Mouse (Mus musculus) forebrain, embryonic 13.5 days (tissue): ENCODE measurements around the gene Etl4. TPM values are rescaled to one million over a fixed set of nuclear protein-coding genes. Genes with fewer than 3 reads are reported as not detected.
A peak's percentile ranks its signal among the peaks of the same experiment; 100 is the strongest.

Experiments used
- ATAC-seq: fragments of 200-750 bp; cut with Nextera tagmentation; 2 replicates; pipeline ENCODE4 v1.8.0; 2017
- H3K27ac ChIP-seq: fragments of 300-500 bp; sonication (generic); 2 replicates; pipeline ENCODE4 v1.5.1; 2015; ENCODE audit warnings: inconsistent platforms, mild to moderate bottlenecking, moderate library complexity
- H3K27me3 ChIP-seq: fragments of 300-500 bp; sonication (generic); 2 replicates; pipeline ENCODE4 v1.6.1; 2015; ENCODE audit warnings: mild to moderate bottlenecking, inconsistent platforms
- H3K36me3 ChIP-seq: fragments of 300-500 bp; sonication (generic); 2 replicates; pipeline ENCODE4 v1.6.1; 2015; ENCODE audit warnings: mild to moderate bottlenecking, inconsistent platforms; ENCODE audit not compliant: poor library complexity, severe bottlenecking
- H3K4me1 ChIP-seq: fragments of 300-500 bp; sonication (generic); 2 replicates; pipeline ENCODE4 v1.6.1; 2015; ENCODE audit warnings: inconsistent platforms
- H3K4me2 ChIP-seq: fragments of 300-500 bp; sonication (generic); 2 replicates; pipeline ENCODE4 v1.6.1; 2015; ENCODE audit warnings: inconsistent platforms, mild to moderate bottlenecking, moderate library complexity
- H3K4me3 ChIP-seq: fragments of 300-500 bp; sonication (generic); 2 replicates; pipeline ENCODE4 v1.5.1; 2015; ENCODE audit warnings: mild to moderate bottlenecking, inconsistent platforms
- H3K9ac ChIP-seq: fragments of 300-500 bp; sonication (generic); 2 replicates; pipeline ENCODE4 v1.6.1; 2015; ENCODE audit warnings: mild to moderate bottlenecking, inconsistent platforms
- H3K9me3 ChIP-seq: fragments of 300-500 bp; sonication (generic); replicated peaks from 2 replicates; pipeline ENCODE4 v1.6.1; 2016; ENCODE audit warnings: inconsistent platforms
- WGBS: fragments of 180-500 bp; shearing (Covaris S2); methylation state at CpG from one replicate; pipeline ENCODE4 v1.1.7; 2015; 5-methylcytosine and 5-hydroxymethylcytosine counted together
- polyA plus RNA-seq: library from polyadenylated mRNA; unstranded; fragments of >200 nt; fragmentation: Nextera tagmentation; extraction: Ambion mirVana; gene quantifications from 2 replicates; pipeline ENCODE4 v1.2.1, GENCODE M21; 2015

Etl4 gene
- polyA plus RNA-seq, 1 experiment from 2014 or later, result 24.6 TPM

GRCm38 (mm10) chr2:20603536-20603935 lies 694.0 kb downstream of the Etl4 start:
- WGBS, result 82% methylated on average over 6 of the region's 6 CpGs
- no peaks in the 10 kb centered on the region for H3K27me3 ChIP-seq
- no peak overlapping the region for H3K27ac ChIP-seq
- peaks cover 4% of the 10 kb centered on the region for H3K4me1 ChIP-seq
- ATAC-seq, result no peak
- H3K4me3 ChIP-seq, result no peak overlapping the region
- no peaks in the 10 kb centered on the region for H3K9me3 ChIP-seq
- no peaks in the 10 kb centered on the region for H3K36me3 ChIP-seq
- no peak overlapping the region for H3K4me2 ChIP-seq
- no peak overlapping the region for H3K9ac ChIP-seq

- H3K4me1 ChIP-seq, result peaks cover 8% of the 10 kb centered on the region
- no peak for ATAC-seq
- 82% methylated on average over 6 of the region's 6 CpGs for WGBS
Observed at GRCm38 (mm10) chr2:20603991-20604390, 694.4 kb downstream of the Etl4 start.

DNA sequence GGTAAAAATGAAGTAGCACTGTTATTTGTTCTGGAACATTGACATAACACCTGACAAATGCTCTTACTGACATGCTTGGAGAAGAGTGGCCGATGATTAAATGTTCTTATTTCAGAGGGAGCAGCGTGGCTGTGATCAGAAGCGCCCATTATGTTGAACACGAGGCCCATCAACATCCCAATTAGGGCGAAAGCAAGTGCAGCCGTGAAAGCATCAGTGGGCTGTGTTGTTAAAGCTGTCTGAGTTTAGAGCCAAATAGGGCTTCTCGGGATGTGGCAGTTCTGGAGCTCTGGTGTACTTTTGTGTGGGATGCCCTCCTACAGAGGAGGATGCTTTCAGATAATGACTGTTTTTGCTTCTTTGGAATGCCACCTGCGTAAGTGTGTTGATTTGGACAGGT lies 699.6 kb downstream of the Etl4 start:
- Histone ChIP-seq H3K9ac (no peak overlapping the region), H3K27ac (peak overlapping the region; percentile 27; the same call in 1 of the 2 replicates), H3K4me1 (peaks cover 17% of the 10 kb centered on the region), H3K27me3 (no peaks in the 10 kb centered on the region), H3K4me2 (no peak overlapping the region), H3K9me3 (no peaks in the 10 kb centered on the region), H3K36me3 (no peaks in the 10 kb centered on the region), H3K4me3 (no peak overlapping the region)
- ATAC-seq, result peak; percentile 77; the same call in 1 of the 2 replicates
- 25% methylated on average over 8 of the region's 8 CpGs for whole genome bisulfite sequencing

More at GRCm38 (mm10) chr2:20603991-20604390, 694.4 kb downstream of the Etl4 start:
- Histone ChIP-seq H3K36me3 (no peaks in the 10 kb centered on the region), H3K27ac (no peak overlapping the region), H3K4me2 (no peak overlapping the region), H3K27me3 (no peaks in the 10 kb centered on the region), H3K9ac (no peak overlapping the region), H3K4me3 (no peak overlapping the region), H3K9me3 (no peaks in the 10 kb centered on the region)

- no peak overlapping the region for H3K27ac ChIP-seq
- no peaks in the 10 kb centered on the region for H3K27me3 ChIP-seq
- 67% methylated on average over 1 of the region's 1 CpGs for WGBS
- H3K4me1 ChIP-seq, result no peaks in the 10 kb centered on the region
- ATAC-seq, result no peak
- H3K9ac ChIP-seq, result no peak overlapping the region
- no peaks in the 10 kb centered on the region for H3K36me3 ChIP-seq
- no peak overlapping the region for H3K4me3 ChIP-seq
- no peak overlapping the region for H3K4me2 ChIP-seq
- no peaks in the 10 kb centered on the region for H3K9me3 ChIP-seq
Observed at GRCm38 (mm10) chr2:20615948-20616347, 706.4 kb downstream of the Etl4 start.

DNA sequence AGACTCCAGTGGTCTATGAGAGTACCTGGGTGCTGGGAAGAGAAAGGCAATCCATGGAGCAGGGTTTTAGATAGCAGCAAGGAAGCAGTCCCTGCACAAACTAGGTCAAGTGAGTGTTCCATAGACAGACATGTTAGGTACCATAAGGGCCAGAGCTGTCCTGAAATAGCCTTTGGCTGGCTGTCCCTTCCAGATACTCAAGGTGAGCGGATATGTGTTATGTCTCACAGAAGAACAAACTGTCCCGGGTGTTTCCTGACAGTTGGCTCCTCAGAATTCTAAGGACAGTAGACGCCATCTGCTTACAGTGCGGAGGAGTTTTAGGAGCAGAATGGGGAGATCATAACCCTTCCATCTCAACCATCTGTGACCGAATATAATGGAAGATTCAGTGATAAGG lies 708.8 kb downstream of the Etl4 start:
- WGBS, result 91% methylated on average over 5 of the region's 5 CpGs
- no peak for ATAC-seq
- H3K27me3 ChIP-seq, result no peaks in the 10 kb centered on the region

GRCm38 (mm10) chr2:20619881-20620280 lies 710.3 kb downstream of the Etl4 start:
- H3K27ac ChIP-seq, result no peak overlapping the region
- no peak overlapping the region for H3K4me3 ChIP-seq
- H3K4me1 ChIP-seq, result no peaks in the 10 kb centered on the region
- no peak overlapping the region for H3K4me2 ChIP-seq
- H3K36me3 ChIP-seq, result no peaks in the 10 kb centered on the region
- no peak overlapping the region for H3K9ac ChIP-seq
- no peaks in the 10 kb centered on the region for H3K9me3 ChIP-seq
- WGBS, result 89% methylated on average over 5 of the region's 5 CpGs
- no peak for ATAC-seq
- H3K27me3 ChIP-seq, result no peaks in the 10 kb centered on the region

More for the DNA sequence above, 708.8 kb downstream of the Etl4 start:
- Histone ChIP-seq H3K4me3 (no peak overlapping the region), H3K9me3 (no peaks in the 10 kb centered on the region), H3K27ac (no peak overlapping the region), H3K4me1 (no peaks in the 10 kb centered on the region), H3K36me3 (no peaks in the 10 kb centered on the region), H3K9ac (no peak overlapping the region), H3K4me2 (no peak overlapping the region)

- H3K4me1 ChIP-seq, result no peaks in the 10 kb centered on the region
- H3K9ac ChIP-seq, result no peak overlapping the region
- no peak overlapping the region for H3K4me2 ChIP-seq
- WGBS, result 95% methylated on average over 8 of the region's 8 CpGs
- no peaks in the 10 kb centered on the region for H3K27me3 ChIP-seq
- ATAC-seq, result no peak
- H3K36me3 ChIP-seq, result no peaks in the 10 kb centered on the region
- no peak overlapping the region for H3K27ac ChIP-seq
- no peaks in the 10 kb centered on the region for H3K9me3 ChIP-seq
- H3K4me3 ChIP-seq, result no peak overlapping the region
Observed at GRCm38 (mm10) chr2:20629156-20629712, 719.7 kb downstream of the Etl4 start.

GRCm38 (mm10) chr2:20638604-20639003 lies 729.0 kb downstream of the Etl4 start:
- 91% methylated on average over 3 of the region's 3 CpGs for WGBS

GRCm38 (mm10) chr2:20639721-20640120 lies 730.1 kb downstream of the Etl4 start:
- Histone ChIP-seq H3K4me2 (no peak overlapping the region), H3K4me3 (no peak overlapping the region), H3K36me3 (no peaks in the 10 kb centered on the region), H3K9ac (no peak overlapping the region), H3K4me1 (no peaks in the 10 kb centered on the region), H3K27me3 (no peaks in the 10 kb centered on the region), H3K27ac (no peak overlapping the region), H3K9me3 (no peaks in the 10 kb centered on the region)
- no peak for ATAC-seq
- 60% methylated on average over 2 of the region's 2 CpGs for WGBS

More at GRCm38 (mm10) chr2:20638604-20639003, 729.0 kb downstream of the Etl4 start:
- ATAC-seq, result no peak
- no peak overlapping the region for H3K27ac ChIP-seq
- no peaks in the 10 kb centered on the region for H3K36me3 ChIP-seq
- H3K27me3 ChIP-seq, result no peaks in the 10 kb centered on the region
- H3K4me3 ChIP-seq, result no peak overlapping the region
- no peaks in the 10 kb centered on the region for H3K9me3 ChIP-seq
- no peaks in the 10 kb centered on the region for H3K4me1 ChIP-seq
- H3K9ac ChIP-seq, result no peak overlapping the region
- H3K4me2 ChIP-seq, result no peak overlapping the region

- no peak overlapping the region for H3K27ac ChIP-seq
Observed at GRCm38 (mm10) chr2:20642818-20643217, 733.2 kb downstream of the Etl4 start.

DNA sequence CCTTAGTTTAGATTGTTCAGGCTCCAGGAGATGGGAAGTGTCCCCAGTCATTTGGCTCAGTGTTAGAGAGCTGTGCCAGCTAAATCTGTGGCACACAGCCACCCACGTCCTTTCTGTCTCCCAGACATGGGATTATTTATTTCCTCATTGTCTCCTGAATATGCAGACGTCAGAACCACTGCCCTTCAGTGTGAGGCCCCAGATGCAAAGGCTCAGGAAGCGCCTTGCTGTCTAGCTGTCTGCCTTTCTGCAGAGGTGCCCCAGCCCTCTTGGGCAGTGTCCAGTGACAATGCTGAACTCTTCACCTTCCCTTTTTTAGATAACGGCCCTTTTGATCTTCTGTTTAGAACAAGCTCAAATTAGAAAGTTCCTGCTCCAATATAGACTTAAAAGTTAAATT lies 740.2 kb downstream of the Etl4 start:
- no peaks in the 10 kb centered on the region for H3K36me3 ChIP-seq
- H3K4me3 ChIP-seq, result no peak overlapping the region
- peak; percentile 61; the same call in 1 of the 2 replicates for ATAC-seq
- no peaks in the 10 kb centered on the region for H3K9me3 ChIP-seq
- peaks cover 23% of the 10 kb centered on the region for H3K4me1 ChIP-seq
- H3K9ac ChIP-seq, result no peak overlapping the region
- H3K27ac ChIP-seq, result no peak overlapping the region
- no peaks in the 10 kb centered on the region for H3K27me3 ChIP-seq
- 29% methylated on average over 4 of the region's 4 CpGs for WGBS
- H3K4me2 ChIP-seq, result no peak overlapping the region

More at GRCm38 (mm10) chr2:20642818-20643217, 733.2 kb downstream of the Etl4 start:
- Histone ChIP-seq H3K27me3 (no peaks in the 10 kb centered on the region), H3K36me3 (no peaks in the 10 kb centered on the region), H3K4me3 (no peak overlapping the region), H3K4me1 (no peaks in the 10 kb centered on the region), H3K9me3 (no peaks in the 10 kb centered on the region), H3K4me2 (no peak overlapping the region), H3K9ac (no peak overlapping the region)
- 84% methylated on average over 9 of the region's 9 CpGs for WGBS
- no peak for ATAC-seq

- no peaks in the 10 kb centered on the region for H3K9me3 ChIP-seq
- no peaks in the 10 kb centered on the region for H3K36me3 ChIP-seq
- no peak for ATAC-seq
- H3K27me3 ChIP-seq, result no peaks in the 10 kb centered on the region
- H3K27ac ChIP-seq, result no peak overlapping the region
- no peak overlapping the region for H3K9ac ChIP-seq
- peaks cover 31% of the 10 kb centered on the region for H3K4me1 ChIP-seq
- H3K4me3 ChIP-seq, result no peak overlapping the region
- H3K4me2 ChIP-seq, result no peak overlapping the region
Observed at GRCm38 (mm10) chr2:20653116-20653515, 743.5 kb downstream of the Etl4 start.

DNA sequence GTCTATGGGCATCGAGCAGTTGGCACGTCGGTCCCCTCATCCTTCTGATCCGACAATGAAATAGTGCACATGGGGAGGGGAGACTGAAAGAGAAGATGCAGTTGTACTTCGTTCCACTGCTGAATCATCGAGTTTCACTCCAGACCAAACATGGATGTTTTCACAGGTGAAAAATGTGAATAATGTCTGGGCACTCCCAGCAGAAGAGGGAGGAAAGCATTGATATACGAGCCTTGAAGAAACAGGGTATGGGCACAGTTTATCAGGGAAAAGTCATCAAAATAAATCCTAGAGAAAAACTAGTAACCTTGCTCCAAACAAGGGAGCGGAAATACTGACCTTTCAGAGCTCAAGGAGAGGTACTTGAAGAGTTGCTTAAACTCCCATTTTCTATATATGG lies 744.5 kb downstream of the Etl4 start:
- H3K27ac ChIP-seq, result no peak overlapping the region
- H3K4me3 ChIP-seq, result no peak overlapping the region
- H3K36me3 ChIP-seq, result no peaks in the 10 kb centered on the region
- ATAC-seq, result no peak
- WGBS, result 89% methylated on average over 8 of the region's 8 CpGs
- no peaks in the 10 kb centered on the region for H3K27me3 ChIP-seq
- peaks cover 27% of the 10 kb centered on the region for H3K4me1 ChIP-seq
- no peak overlapping the region for H3K4me2 ChIP-seq
- no peak overlapping the region for H3K9ac ChIP-seq
- no peaks in the 10 kb centered on the region for H3K9me3 ChIP-seq
